ENCODE assay signal across 8 mouse cellular contexts in the genomic region with DNA sequence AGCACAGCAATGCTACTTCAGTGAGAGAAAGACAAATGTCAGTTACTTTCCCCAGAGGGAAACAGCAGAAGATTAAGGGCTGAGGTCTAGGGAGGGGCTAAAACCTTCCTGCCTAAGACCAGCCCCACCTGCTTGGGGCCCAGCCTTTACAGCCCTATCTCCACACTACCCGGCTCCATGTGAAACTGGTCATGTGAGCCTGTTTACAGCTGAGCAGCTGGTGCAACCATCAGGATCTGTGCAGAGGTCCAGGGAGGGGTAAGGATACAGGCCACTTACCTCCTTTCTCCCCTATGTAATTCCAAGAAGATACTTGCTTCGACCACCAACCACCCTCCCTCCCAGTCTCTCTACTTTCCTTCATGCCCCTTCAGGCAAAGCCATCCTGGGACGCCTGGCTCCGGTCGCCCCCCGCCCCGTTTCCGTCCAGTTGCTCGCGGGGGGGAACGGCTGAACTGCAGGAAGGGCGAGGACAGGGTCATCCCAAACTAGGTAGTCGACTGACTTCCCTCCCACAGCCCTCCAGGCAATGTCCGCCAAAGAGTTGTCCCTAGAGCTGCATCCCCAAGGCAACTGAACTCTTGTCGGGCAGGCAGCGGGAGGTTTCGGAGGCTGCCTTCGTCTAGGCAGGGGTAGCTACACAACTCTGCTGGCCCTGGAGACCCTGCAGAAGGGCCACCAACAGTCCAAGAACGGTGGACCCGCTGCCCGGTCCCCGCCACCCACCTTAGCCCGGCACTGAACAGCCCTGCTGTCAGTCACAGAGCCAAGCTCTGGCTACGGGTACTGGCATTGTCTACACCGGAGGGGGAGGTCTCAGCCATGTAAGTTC. TPM values are rescaled to one million over a fixed set of nuclear protein-coding genes. Genes with fewer than 3 reads are reported as not detected.
DNase-seq lines count a peak whose midpoint lies in the region; ATAC-seq and TF ChIP-seq lines count a peak whose summit lies in the region.

No protein-coding gene starts in this region.

- TF ChIP-seq CTCF in midbrain, postnatal 0 days (IDR thresholded peaks at IDR 0.05), result no peak
- no peak for TF ChIP-seq CTCF in stomach, postnatal 0 days (IDR thresholded peaks at IDR 0.05; ENCODE audit: low read depth)

- peak overlapping the region; percentile 65 for H3K4me3 ChIP-seq in hindbrain, embryonic 15.5 days
- H3K4me3 ChIP-seq in liver, embryonic 11.5 days (ENCODE audit: low read depth, low read length), result peak overlapping the region; percentile 73
- peak overlapping the region; percentile 52 for H3K4me3 ChIP-seq in midbrain, postnatal 0 days (ENCODE audit: low read depth, low read length)
- H3K4me3 ChIP-seq in stomach, postnatal 0 days (ENCODE audit: low read depth, low read length), result peak overlapping the region; percentile 57

- no peaks in the 10 kb centered on the region for H3K36me3 ChIP-seq in hindbrain, embryonic 15.5 days
- no peaks in the 10 kb centered on the region for H3K36me3 ChIP-seq in liver, embryonic 11.5 days (ENCODE audit: control insufficient read depth, insufficient read depth, low read length)
- H3K36me3 ChIP-seq in midbrain, postnatal 0 days (ENCODE audit: insufficient read depth, low read length), result no peaks in the 10 kb centered on the region
- H3K36me3 ChIP-seq in stomach, postnatal 0 days (ENCODE audit: control insufficient read depth, insufficient read depth, low read length), result no peaks in the 10 kb centered on the region

- TF ChIP-seq EP300 in stomach, postnatal 0 days (optimal IDR thresholded peaks at IDR 0.05), result no peak

- no peaks in the 10 kb centered on the region for H3K9me3 ChIP-seq in hindbrain, embryonic 15.5 days
- H3K9me3 ChIP-seq in liver, embryonic 11.5 days (ENCODE audit: control insufficient read depth, low read length), result no peaks in the 10 kb centered on the region
- H3K9me3 ChIP-seq in midbrain, postnatal 0 days (ENCODE audit: low read length), result no peaks in the 10 kb centered on the region
- no peaks in the 10 kb centered on the region for H3K9me3 ChIP-seq in stomach, postnatal 0 days (ENCODE audit: control insufficient read depth, low read length)

- peak overlapping the region; percentile 81 for H3K27ac ChIP-seq in hindbrain, embryonic 15.5 days (replicated peaks)
- H3K27ac ChIP-seq in liver, embryonic 11.5 days (ENCODE audit: low read depth, low read length), result peak overlapping the region; percentile 78
- peak overlapping the region; percentile 66 for H3K27ac ChIP-seq in midbrain, postnatal 0 days (ENCODE audit: low read depth, low read length)
- peak overlapping the region; percentile 87 for H3K27ac ChIP-seq in stomach, postnatal 0 days (replicated peaks)

- WGBS in hindbrain, embryonic 15.5 days, result 18% methylated on average over 25 of the region's 25 CpGs
- WGBS in liver, embryonic 11.5 days, result 14% methylated on average over 25 of the region's 25 CpGs
- WGBS in midbrain, postnatal 0 days, result 21% methylated on average over 25 of the region's 25 CpGs
- 14% methylated on average over 25 of the region's 25 CpGs for WGBS in stomach, postnatal 0 days

- H3K4me2 ChIP-seq in hindbrain, embryonic 15.5 days, result peak overlapping the region; percentile 58
- peak overlapping the region; percentile 70 for H3K4me2 ChIP-seq in liver, embryonic 11.5 days
- peak overlapping the region; percentile 63 for H3K4me2 ChIP-seq in midbrain, postnatal 0 days (ENCODE audit: low read depth, low read length, poor library complexity, severe bottlenecking)
- peak overlapping the region; percentile 61 for H3K4me2 ChIP-seq in stomach, postnatal 0 days (replicated peaks; ENCODE audit: low read depth)

- ATAC-seq in hindbrain, embryonic 15.5 days (ENCODE audit: low FRiP score, low read depth), result peak; percentile 88
- ATAC-seq in liver, embryonic 11.5 days (replicated peaks; ENCODE audit: low FRiP score), result peak; percentile 90
- peak; percentile 84 for ATAC-seq in midbrain, postnatal 0 days (ENCODE audit: low FRiP score)
- ATAC-seq in stomach, postnatal 0 days (ENCODE audit: low FRiP score, low TSS enrichment), result peak; percentile 87

- H3K27me3 ChIP-seq in hindbrain, embryonic 15.5 days, result no peaks in the 10 kb centered on the region
- H3K27me3 ChIP-seq in liver, embryonic 11.5 days (replicated peaks; ENCODE audit: control insufficient read depth, insufficient read depth, low read length), result no peaks in the 10 kb centered on the region
- H3K27me3 ChIP-seq in midbrain, postnatal 0 days (ENCODE audit: insufficient read depth, low read length), result no peaks in the 10 kb centered on the region
- H3K27me3 ChIP-seq in stomach, postnatal 0 days (ENCODE audit: control insufficient read depth, insufficient read depth, low read length), result no peaks in the 10 kb centered on the region

- peaks cover 4% of the 10 kb centered on the region for H3K4me1 ChIP-seq in hindbrain, embryonic 15.5 days (replicated peaks)
- peaks cover 3% of the 10 kb centered on the region; the same call in 1 of the 2 replicates for H3K4me1 ChIP-seq in liver, embryonic 11.5 days (replicated peaks; ENCODE audit: control insufficient read depth, insufficient read depth, low read length)
- H3K4me1 ChIP-seq in midbrain, postnatal 0 days (ENCODE audit: insufficient read depth, low read length), result no peaks in the 10 kb centered on the region
- H3K4me1 ChIP-seq in stomach, postnatal 0 days (replicated peaks; ENCODE audit: control insufficient read depth, insufficient read depth), result no peaks in the 10 kb centered on the region

- DNase-seq in ovary, postnatal 14 days (ENCODE audit: low spot score), result peak; percentile 0
- DNase-seq in ovary, adult 18-20 months (ENCODE audit: low spot score), result no peak
- peak; percentile 5 for DNase-seq in cerebellum, adult 8-10 months
- DNase-seq in gastrocnemius, adult 18-20 months (ENCODE audit: low spot score), result peak; percentile 26
- DNase-seq in liver, embryonic 11.5 days (ENCODE audit: low spot score), result peak; percentile 34
- peak; percentile 14 for DNase-seq in midbrain, postnatal 0 days (ENCODE audit: low spot score)
- peak; percentile 38 for DNase-seq in stomach, postnatal 0 days (ENCODE audit: low spot score)

- peak overlapping the region; percentile 60 for H3K9ac ChIP-seq in hindbrain, embryonic 15.5 days
- H3K9ac ChIP-seq in liver, embryonic 11.5 days (ENCODE audit: low read depth, low read length), result peak overlapping the region; percentile 83
- peak overlapping the region; percentile 67 for H3K9ac ChIP-seq in midbrain, postnatal 0 days (replicated peaks; ENCODE audit: low read length, poor library complexity, severe bottlenecking)
- peak overlapping the region; percentile 71 for H3K9ac ChIP-seq in stomach, postnatal 0 days (ENCODE audit: low read length)

RNA-seq across cellular contexts. Expression of a gene that starts 0.6 kb away (rescaled TPM):
- 10 to 100 TPM; 71.1 to 87.9 TPM for total RNA-seq in gastrocnemius, adult 18-20 months (2021)
- 42.8 and 43.6 TPM in 2 replicates for polyA plus RNA-seq in hindbrain, embryonic 15.5 days (2015; fragmentation: Nextera tagmentation; extraction: Ambion mirVana)
- polyA plus RNA-seq in liver, embryonic 11.5 days (2014; fragmentation: Nextera tagmentation; extraction: Ambion mirVana), result 37.6 and 41.5 TPM in 2 replicates
- total RNA-seq in midbrain, postnatal 0 days (2014; rRNA removed), result 16.4 and 26.7 TPM in 2 replicates
- 29.5 and 30.4 TPM in 2 replicates for polyA plus RNA-seq in midbrain, postnatal 0 days (2015; fragmentation: Nextera tagmentation; extraction: Ambion mirVana)
- polyA plus RNA-seq in stomach, postnatal 0 days (2015; fragmentation: Nextera tagmentation; extraction: Ambion mirVana), result 28.9 and 30.0 TPM in 2 replicates
